ENCODE assay signal across 29 mouse cellular contexts in genomic region chr9:35182832-35183231, GRCm38 (mm10). TPM values are rescaled to one million over a fixed set of nuclear protein-coding genes. Genes with fewer than 3 reads are reported as not detected.
DNase-seq lines count a peak whose midpoint lies in the region; ATAC-seq and TF ChIP-seq lines count a peak whose summit lies in the region.
"Had no signal": no experiment of that assay in that cellular context is flagged by ENCODE, and none has a peak within 500 bp of the region (broad histone marks: within the 10 kb centered on the region; RNA-seq: fewer than 3 reads in every experiment).

No protein-coding gene starts in this region.

- H3K4me2 ChIP-seq in stomach, postnatal 0 days (replicated peaks; ENCODE audit: low read depth), result no peak overlapping the region
- H3K4me2 ChIP-seq: embryonic facial prominence, embryonic 12.5 days; embryonic facial prominence, embryonic 15.5 days; heart, embryonic 13.5 days; hindbrain, embryonic 14.5 days had no signal

- no peak overlapping the region for H3K9ac ChIP-seq in MEL (ENCODE audit: control insufficient read depth, low read depth, low read length, poor library complexity, severe bottlenecking)
- H3K9ac ChIP-seq in stomach, postnatal 0 days (ENCODE audit: low read length), result no peak overlapping the region
- H3K9ac ChIP-seq: embryonic facial prominence, embryonic 12.5 days; embryonic facial prominence, embryonic 15.5 days; forebrain, postnatal 0 days; heart, embryonic 13.5 days; hindbrain, embryonic 14.5 days had no signal

- H3K27me3 ChIP-seq in MEL (ENCODE audit: control insufficient read depth in 1 of 2, insufficient read depth in 2 of 2, low read length in 2 of 2), result no peaks in the 10 kb centered on the region
- H3K27me3 ChIP-seq in stomach, postnatal 0 days (ENCODE audit: control insufficient read depth, insufficient read depth, low read length), result no peaks in the 10 kb centered on the region
- H3K27me3 ChIP-seq: embryonic facial prominence, embryonic 12.5 days; embryonic facial prominence, embryonic 15.5 days; heart, embryonic 13.5 days had no signal

- H3K4me1 ChIP-seq in MEL (ENCODE audit: control insufficient read depth in 1 of 2, insufficient read depth in 2 of 2, low read length in 2 of 2), result peaks cover 9 to 13% of the 10 kb centered on the region in 2 experiments; a peak in 3 of 4 replicates
- no peaks in the 10 kb centered on the region for H3K4me1 ChIP-seq in stomach, postnatal 0 days (replicated peaks; ENCODE audit: control insufficient read depth, insufficient read depth)
- H3K4me1 ChIP-seq: embryonic facial prominence, embryonic 12.5 days; embryonic facial prominence, embryonic 15.5 days; heart, embryonic 10.5 days; heart, embryonic 13.5 days had no signal

- TF ChIP-seq RAD21 in MEL (IDR thresholded peaks at IDR 0.05; ENCODE audit: low read depth, low read length), result no peak

- H3K79me2 ChIP-seq in MEL (ENCODE audit: control insufficient read depth, insufficient read depth, low read length, poor library complexity), result no peaks in the 10 kb centered on the region

- no peak for TF ChIP-seq POLR2A in MEL (IDR thresholded peaks at IDR 0.05; ENCODE audit: control insufficient read depth in 1 of 2, insufficient read depth in 1 of 2, low read depth in 1 of 2, low read length in 2 of 2, poor library complexity in 1 of 2)

- no peak for TF ChIP-seq CTCF in MEL (IDR thresholded peaks at IDR 0.05 in 2 of 3, conservative IDR thresholded peaks at IDR 0.05 in 1 of 3; ENCODE audit: control insufficient read depth in 1 of 3, insufficient read depth in 1 of 3, low read depth in 2 of 3, low read length in 3 of 3, poor library complexity in 1 of 3, severe bottlenecking in 1 of 3)
- no peak for TF ChIP-seq CTCF in stomach, postnatal 0 days (IDR thresholded peaks at IDR 0.05; ENCODE audit: low read depth)

- H3K36me3 ChIP-seq in MEL (ENCODE audit: control insufficient read depth in 1 of 2, insufficient read depth in 2 of 2, low read length in 2 of 2), result peaks cover 0 to 15% of the 10 kb centered on the region in 2 experiments; a peak in 2 of 4 replicates
- H3K36me3 ChIP-seq in stomach, postnatal 0 days (ENCODE audit: control insufficient read depth, insufficient read depth, low read length), result 0 out of 2 replicates have a peak, but pooled peaks cover 2% of the 10 kb centered on the region

- DNase-seq in 416B (ENCODE audit: low read depth) (peak; percentile 66), MEL (ENCODE audit: low read depth, low spot score) (no peak)
- no peak for DNase-seq in stomach, postnatal 0 days (ENCODE audit: low spot score)
- DNase-seq in retina, embryonic 14.5 days (ENCODE audit: low spot score), result no peak
- DNase-seq: adrenal gland, postnatal 10 days; adrenal gland, postnatal 36 days; cerebellum, adult 11 months; cerebellum, adult 8-10 months; cerebellum, postnatal 10 days; cerebellum, postnatal 36 days; forebrain, postnatal 0 days; gastrocnemius, postnatal 25 days; heart, adult 2 months; heart, postnatal 14 days; heart, postnatal 4 days; kidney, adult 18-20 months had no signal

- H3K4me3 ChIP-seq in MEL (ENCODE audit: control insufficient read depth in 1 of 2, insufficient read depth in 1 of 2, low read depth in 2 of 2, low read length in 2 of 2), result no peak overlapping the region
- no peak overlapping the region for H3K4me3 ChIP-seq in stomach, postnatal 0 days (ENCODE audit: low read depth, low read length)
- H3K4me3 ChIP-seq: embryonic facial prominence, embryonic 12.5 days; embryonic facial prominence, embryonic 15.5 days; heart, adult 2 months; heart, embryonic 10.5 days; heart, embryonic 13.5 days had no signal

- no peaks in the 10 kb centered on the region for H3K9me3 ChIP-seq in MEL (replicated peaks; ENCODE audit: insufficient read depth, low read length)
- no peaks in the 10 kb centered on the region for H3K9me3 ChIP-seq in stomach, postnatal 0 days (ENCODE audit: control insufficient read depth, low read length)
- H3K9me3 ChIP-seq: embryonic facial prominence, embryonic 12.5 days; embryonic facial prominence, embryonic 15.5 days; heart, embryonic 10.5 days; heart, embryonic 13.5 days had no signal

- ATAC-seq in granulocyte monocyte progenitor cell, adult 5-6 weeks (replicated peaks; ENCODE audit: poor library complexity, severe bottlenecking), result peak; percentile 46
- ATAC-seq in megakaryocyte progenitor cell, adult 5-6 weeks (replicated peaks; ENCODE audit: poor library complexity), result peak; percentile 69
- ATAC-seq in stomach, postnatal 0 days (ENCODE audit: low FRiP score, low TSS enrichment), result no peak
- no peak for ATAC-seq in frontal cortex, adult (ENCODE audit: low TSS enrichment)
- ATAC-seq: activated CD4-positive, CD25-positive, alpha-beta regulatory T cell, adult 4 months; forebrain, embryonic 14.5 days; forebrain, postnatal 0 days; hindbrain, postnatal 0 days; inflammation-experienced regulatory T-cells, adult 6 months; intestine, embryonic 16.5 days had no signal

- 65% methylated on average over 2 of the region's 2 CpGs for WGBS in stomach, postnatal 0 days

- no peak overlapping the region for H3K27ac ChIP-seq in MEL (ENCODE audit: control insufficient read depth, low read depth, low read length)
- H3K27ac ChIP-seq in stomach, postnatal 0 days (replicated peaks), result no peak overlapping the region
- H3K27ac ChIP-seq: embryonic facial prominence, embryonic 12.5 days; embryonic facial prominence, embryonic 15.5 days; heart, adult 2 months; heart, embryonic 10.5 days; heart, embryonic 13.5 days; hindbrain, embryonic 14.5 days; hindbrain, postnatal 0 days had no signal

- TF ChIP-seq EP300 in MEL (IDR thresholded peaks at IDR 0.05; ENCODE audit: low read depth in 1 of 2, low read length in 2 of 2), result no peak
- no peak for TF ChIP-seq EP300 in stomach, postnatal 0 days (optimal IDR thresholded peaks at IDR 0.05)

TF ChIP-seq in MEL, 35 proteins besides CTCF, POLR2A, EP300 and RAD21:
- TF ChIP-seq ZMIZ1 (IDR thresholded peaks at IDR 0.05; ENCODE audit: low read depth, low read length) (no peak), SIN3A (IDR thresholded peaks at IDR 0.05; ENCODE audit: low read length) (0 out of 2 replicates have a peak, but pooled peaks have one; percentile 8), UBTF (IDR thresholded peaks at IDR 0.05; ENCODE audit: borderline replicate concordance, insufficient read depth, low read depth, low read length) (no peak)
TF ChIP-seq in MEL: peak in this region for 1.

RNA-seq across cellular contexts. Expression of gene Dcps, which starts 7.0 kb away (rescaled TPM):
- total RNA-seq in MEL (2012; rRNA removed), result 54.3 and 58.0 TPM in 2 replicates
- polyA plus RNA-seq in MEL (2012; ENCODE audit: insufficient read depth in 1 of 2, insufficient read length in 2 of 2, low read depth in 1 of 2, low replicate concordance in 2 of 2, missing spikeins in 1 of 2), result 100 to 1,000 TPM in 1 of 2 experiments, not detected in 1; 115 TPM
- total RNA-seq in granulocyte monocyte progenitor cell, adult 5-6 weeks (2014; fragmentation: Nextera tagmentation), result 68.1 and 71.8 TPM in 2 replicates
- 61.8 and 66.6 TPM in 2 replicates for total RNA-seq in granulocyte monocyte progenitor cell, adult 5-6 weeks (2017)
- 64.1 and 67.6 TPM in 2 replicates for total RNA-seq in megakaryocyte progenitor cell, adult 5-6 weeks (2015)
- total RNA-seq in megakaryocyte progenitor cell, adult 5-6 weeks (2017), result 56.2 and 64.9 TPM in 2 replicates
- polyA plus RNA-seq in stomach, postnatal 0 days (2015; fragmentation: Nextera tagmentation; extraction: Ambion mirVana), result 33.7 and 35.3 TPM in 2 replicates

RNA-seq across cellular contexts. Expression of gene Srpr, which starts 17.1 kb away (rescaled TPM):
- 36.8 and 42.9 TPM in 2 replicates for total RNA-seq in MEL (2012; rRNA removed)
- 100 to 1,000 TPM in 1 of 2 experiments, 10 to 100 TPM in 1; 63.5 to 113 TPM for polyA plus RNA-seq in MEL (2012; ENCODE audit: insufficient read depth in 1 of 2, insufficient read length in 2 of 2, low read depth in 1 of 2, low replicate concordance in 2 of 2, missing spikeins in 1 of 2)
- total RNA-seq in granulocyte monocyte progenitor cell, adult 5-6 weeks (2014; fragmentation: Nextera tagmentation), result 71.1 and 86.8 TPM in 2 replicates
- 75.6 and 85.4 TPM in 2 replicates for total RNA-seq in granulocyte monocyte progenitor cell, adult 5-6 weeks (2017)
- total RNA-seq in megakaryocyte progenitor cell, adult 5-6 weeks (2015), result 82.6 and 84.3 TPM in 2 replicates
- total RNA-seq in megakaryocyte progenitor cell, adult 5-6 weeks (2017), result 61.6 and 61.7 TPM in 2 replicates
- polyA plus RNA-seq in stomach, postnatal 0 days (2015; fragmentation: Nextera tagmentation; extraction: Ambion mirVana), result 115 and 129 TPM in 2 replicates

RNA-seq across cellular contexts. Expression of gene Tirap, which starts 17.3 kb away (rescaled TPM):
- 2.4 TPM in 2 replicates for total RNA-seq in MEL (2012; rRNA removed)
- polyA plus RNA-seq in MEL (2012; ENCODE audit: insufficient read depth in 1 of 2, insufficient read length in 2 of 2, low read depth in 1 of 2, low replicate concordance in 2 of 2, missing spikeins in 1 of 2), result 1 to 10 TPM in 1 of 2 experiments, not detected in 1; 5.3 TPM
- total RNA-seq in granulocyte monocyte progenitor cell, adult 5-6 weeks (2014; fragmentation: Nextera tagmentation), result 10.4 and 12.5 TPM in 2 replicates
- total RNA-seq in granulocyte monocyte progenitor cell, adult 5-6 weeks (2017), result 9.7 and 10.2 TPM in 2 replicates
- total RNA-seq in megakaryocyte progenitor cell, adult 5-6 weeks (2015), result 7.0 and 7.7 TPM in 2 replicates
- 10.3 and 10.4 TPM in 2 replicates for total RNA-seq in megakaryocyte progenitor cell, adult 5-6 weeks (2017)
- polyA plus RNA-seq in stomach, postnatal 0 days (2015; fragmentation: Nextera tagmentation; extraction: Ambion mirVana), result 12.6 and 13.9 TPM in 2 replicates

RNA-seq across cellular contexts. Expression of gene Foxred1, which starts 28.0 kb away (rescaled TPM):
- total RNA-seq in MEL (2012; rRNA removed), result 35.6 and 42.4 TPM in 2 replicates
- 10 to 100 TPM in 1 of 2 experiments, not detected in 1; 39.0 TPM for polyA plus RNA-seq in MEL (2012; ENCODE audit: insufficient read depth in 1 of 2, insufficient read length in 2 of 2, low read depth in 1 of 2, low replicate concordance in 2 of 2, missing spikeins in 1 of 2)
- total RNA-seq in granulocyte monocyte progenitor cell, adult 5-6 weeks (2014; fragmentation: Nextera tagmentation), result 33.0 and 46.3 TPM in 2 replicates
- 34.3 and 38.1 TPM in 2 replicates for total RNA-seq in granulocyte monocyte progenitor cell, adult 5-6 weeks (2017)
- total RNA-seq in megakaryocyte progenitor cell, adult 5-6 weeks (2015), result 12.7 and 13.6 TPM in 2 replicates
- total RNA-seq in megakaryocyte progenitor cell, adult 5-6 weeks (2017), result 42.8 and 44.8 TPM in 2 replicates
- polyA plus RNA-seq in stomach, postnatal 0 days (2015; fragmentation: Nextera tagmentation; extraction: Ambion mirVana), result 28.9 and 29.9 TPM in 2 replicates

Comparison
In these comparisons a context has a peak if more than half of its experiments do, and no peak if none do; other contexts are left out.
1. ATAC-seq: peak in granulocyte monocyte progenitor cell, adult 5-6 weeks (single experiment) and megakaryocyte progenitor cell, adult 5-6 weeks (single experiment); none in stomach, postnatal 0 days (single experiment) and frontal cortex, adult (single experiment).